Mouse (Mus musculus): Measurements from ENCODE around the gene Aldh16a1. TPM values are rescaled to one million over a fixed set of nuclear protein-coding genes. Genes with fewer than 3 reads are reported as not detected.

Aldh16a1 gene
- total and polyA plus RNA-seq, 2 experiments from 2014 or later = 19.0 to 30.9 TPM

DNA sequence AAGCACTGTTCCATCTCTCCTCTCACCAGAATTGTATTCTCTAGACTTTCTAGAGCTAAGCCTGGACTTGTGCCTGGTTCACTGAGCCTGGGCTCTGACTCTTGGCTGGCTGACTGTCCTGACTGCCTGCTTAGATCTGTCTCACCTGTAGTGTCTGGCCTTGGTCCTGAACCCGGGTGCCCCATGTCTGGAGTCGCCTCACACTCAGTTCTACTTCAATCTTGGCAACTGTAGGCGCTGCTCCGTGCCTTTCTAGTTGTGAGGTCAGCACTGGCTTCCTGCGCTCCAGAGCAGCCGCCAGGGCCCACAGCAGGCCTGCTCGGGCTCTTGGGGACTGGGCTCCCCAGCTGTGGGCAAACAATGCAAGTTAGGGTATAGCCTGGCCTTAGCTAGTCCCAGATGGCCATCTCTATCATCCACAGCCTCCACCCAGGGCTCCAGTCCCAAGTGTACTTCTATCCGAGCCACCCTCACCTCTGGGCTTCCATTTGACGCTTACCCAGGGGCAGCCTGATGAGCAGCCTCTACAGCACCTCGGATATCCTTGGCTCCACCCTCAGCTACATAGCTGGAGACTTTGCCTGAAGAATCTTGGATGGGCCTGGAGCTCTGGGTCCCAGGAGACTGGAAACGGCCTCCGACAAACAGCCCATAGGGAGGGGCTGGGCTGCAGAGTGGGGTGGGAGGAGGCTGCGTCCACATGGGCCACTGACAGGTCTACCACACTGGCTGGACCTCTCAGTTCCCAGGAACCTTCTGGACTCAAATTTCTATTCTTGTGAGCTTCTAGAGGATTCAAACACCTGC lies 9.8 kb downstream of the Aldh16a1 start:
- no peak for DNase-seq (ENCODE audit: low spot score)
- Histone ChIP-seq H3K4me3 (ENCODE audit: low read length) (no peak overlapping the region), H3K36me3 (ENCODE audit: insufficient read depth, low read length) (no peaks in the 10 kb centered on the region; the same call in 1 of the 2 replicates), H3K4me2 (ENCODE audit: low read depth, low read length) (no peak overlapping the region), H3K27ac (no peak overlapping the region), H3K4me1 (ENCODE audit: insufficient read depth, low read length) (no peaks in the 10 kb centered on the region), H3K9ac (replicated peaks; ENCODE audit: low read length) (no peak overlapping the region), H3K9me3 (ENCODE audit: low read length) (no peaks in the 10 kb centered on the region), H3K27me3 (ENCODE audit: insufficient read depth, low read length) (no peaks in the 10 kb centered on the region)
- no peak for TF ChIP-seq CTCF (IDR thresholded peaks at IDR 0.05; ENCODE audit: low read depth)
- WGBS = 91% methylated on average over 13 of the region's 13 CpGs
- ATAC-seq = no peak

GRCm38 (mm10) chr7:45141914-45142313 lies 12.5 kb downstream of the Aldh16a1 start:
- WGBS = 90% methylated on average over 5 of the region's 5 CpGs
- no peak overlapping the region for H3K27ac ChIP-seq

DNA sequence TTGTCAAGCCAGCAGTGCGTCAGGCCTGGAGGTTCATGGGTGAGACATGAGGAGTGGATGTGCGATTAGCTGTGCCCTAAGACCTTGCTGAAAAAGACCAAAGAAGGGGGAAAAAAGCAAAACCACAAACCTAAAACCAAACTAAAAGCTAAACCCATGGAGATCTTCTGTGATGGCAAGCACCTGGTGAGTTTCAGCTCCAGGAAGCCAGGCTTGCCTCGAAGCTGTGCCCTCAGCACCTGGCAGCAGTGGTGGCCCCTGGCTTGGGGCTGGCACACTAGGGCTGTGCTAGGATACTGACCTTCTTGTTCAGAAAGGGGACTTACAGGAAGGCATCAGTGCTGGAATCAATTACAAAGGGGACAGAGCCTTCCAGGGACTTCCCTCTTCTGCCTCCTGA lies 13.1 kb downstream of the Aldh16a1 start:
- TF ChIP-seq CTCF (IDR thresholded peaks at IDR 0.05; ENCODE audit: low read depth) = no peak
- WGBS = 83% methylated on average over 3 of the region's 3 CpGs

More at GRCm38 (mm10) chr7:45141914-45142313, 12.5 kb downstream of the Aldh16a1 start:
- H3K36me3 ChIP-seq (ENCODE audit: insufficient read depth, low read length) = no peaks in the 10 kb centered on the region; the same call in 1 of the 2 replicates
- DNase-seq (ENCODE audit: low spot score) = no peak
- no peak for TF ChIP-seq CTCF (IDR thresholded peaks at IDR 0.05; ENCODE audit: low read depth)
- H3K9me3 ChIP-seq (ENCODE audit: low read length) = no peaks in the 10 kb centered on the region
- H3K4me3 ChIP-seq (ENCODE audit: low read length) = no peak overlapping the region
- H3K27me3 ChIP-seq (ENCODE audit: insufficient read depth, low read length) = no peaks in the 10 kb centered on the region
- no peak overlapping the region for H3K4me2 ChIP-seq (ENCODE audit: low read depth, low read length)
- H3K9ac ChIP-seq (replicated peaks; ENCODE audit: low read length) = no peak overlapping the region
- ATAC-seq = no peak
- H3K4me1 ChIP-seq (ENCODE audit: insufficient read depth, low read length) = no peaks in the 10 kb centered on the region

DNA sequence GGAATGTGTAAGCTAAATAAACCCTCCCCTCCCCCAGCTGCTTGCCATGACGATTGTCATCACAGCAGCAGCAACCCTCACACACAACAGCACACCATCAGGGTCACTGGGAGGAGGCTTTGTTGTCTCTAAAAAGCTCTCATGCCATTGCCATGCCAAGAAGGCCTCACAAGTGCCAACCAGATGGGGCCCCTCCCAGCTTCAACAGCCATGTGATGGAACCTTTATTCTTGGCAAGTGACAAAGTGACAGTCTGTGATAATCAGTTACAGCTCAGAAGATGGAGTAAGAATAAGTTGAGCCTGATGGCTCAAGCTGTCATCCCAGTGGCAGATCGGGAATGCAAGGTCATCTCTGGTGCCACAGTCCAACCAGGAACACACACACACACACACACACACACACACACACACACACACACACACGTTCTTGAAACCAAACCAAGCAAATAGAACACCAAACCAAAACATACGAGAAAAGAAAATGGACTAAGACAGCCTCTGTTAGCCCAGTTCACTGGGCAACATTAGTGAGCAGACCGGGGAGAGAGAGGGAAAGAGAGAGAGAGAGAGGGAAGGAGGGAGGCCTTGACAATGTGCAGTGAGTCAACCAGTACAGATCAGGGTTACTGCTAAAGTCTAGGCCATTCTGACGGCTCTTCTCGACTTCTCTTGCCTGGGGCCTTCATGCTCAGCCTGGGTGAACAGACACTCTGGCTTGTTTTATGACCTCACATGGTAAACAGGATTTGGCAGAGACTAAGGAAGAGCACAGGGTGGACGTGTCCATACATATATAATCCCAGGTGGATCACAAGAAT lies 14.3 kb downstream of the Aldh16a1 start:
- peak; percentile 34 for DNase-seq (ENCODE audit: low spot score)
- Histone ChIP-seq H3K9ac (replicated peaks; ENCODE audit: low read length) (no peak overlapping the region), H3K9me3 (ENCODE audit: low read length) (no peaks in the 10 kb centered on the region), H3K4me2 (ENCODE audit: low read depth, low read length) (no peak overlapping the region), H3K27ac (no peak overlapping the region), H3K27me3 (ENCODE audit: insufficient read depth, low read length) (no peaks in the 10 kb centered on the region), H3K4me3 (ENCODE audit: low read length) (no peak overlapping the region), H3K4me1 (ENCODE audit: insufficient read depth, low read length) (no peaks in the 10 kb centered on the region), H3K36me3 (ENCODE audit: insufficient read depth, low read length) (no peaks in the 10 kb centered on the region; the same call in 1 of the 2 replicates)
- 71% methylated on average over 8 of the region's 8 CpGs for whole genome bisulfite sequencing
- TF ChIP-seq CTCF (IDR thresholded peaks at IDR 0.05; ENCODE audit: low read depth) = no peak
- ATAC-seq = no peak

More for the DNA sequence above, 13.1 kb downstream of the Aldh16a1 start:
- Histone ChIP-seq H3K9me3 (ENCODE audit: low read length) (no peaks in the 10 kb centered on the region), H3K4me3 (ENCODE audit: low read length) (no peak overlapping the region), H3K27ac (no peak overlapping the region), H3K4me2 (ENCODE audit: low read depth, low read length) (no peak overlapping the region), H3K36me3 (ENCODE audit: insufficient read depth, low read length) (no peaks in the 10 kb centered on the region; the same call in 1 of the 2 replicates), H3K4me1 (ENCODE audit: insufficient read depth, low read length) (no peaks in the 10 kb centered on the region), H3K27me3 (ENCODE audit: insufficient read depth, low read length) (no peaks in the 10 kb centered on the region), H3K9ac (replicated peaks; ENCODE audit: low read length) (no peak overlapping the region)
- ATAC-seq (no peak), DNase-seq (ENCODE audit: low spot score) (no peak)

GRCm38 (mm10) chr7:45138403-45138802 lies 16.0 kb downstream of the Aldh16a1 start:
- no peak overlapping the region for H3K27ac ChIP-seq
- H3K9me3 ChIP-seq (ENCODE audit: low read length) = no peaks in the 10 kb centered on the region
- DNase-seq (ENCODE audit: low spot score) = no peak
- H3K4me1 ChIP-seq (ENCODE audit: insufficient read depth, low read length) = no peaks in the 10 kb centered on the region
- no peak for TF ChIP-seq CTCF (IDR thresholded peaks at IDR 0.05; ENCODE audit: low read depth)
- H3K4me2 ChIP-seq (ENCODE audit: low read depth, low read length) = no peak overlapping the region
- 88% methylated on average over 1 of the region's 1 CpGs for WGBS
- no peak overlapping the region for H3K4me3 ChIP-seq (ENCODE audit: low read length)
- ATAC-seq = no peak
- no peak overlapping the region for H3K9ac ChIP-seq (replicated peaks; ENCODE audit: low read length)
- no peaks in the 10 kb centered on the region for H3K27me3 ChIP-seq (ENCODE audit: insufficient read depth, low read length)
- no peaks in the 10 kb centered on the region for H3K36me3 ChIP-seq (ENCODE audit: insufficient read depth, low read length)

DNA sequence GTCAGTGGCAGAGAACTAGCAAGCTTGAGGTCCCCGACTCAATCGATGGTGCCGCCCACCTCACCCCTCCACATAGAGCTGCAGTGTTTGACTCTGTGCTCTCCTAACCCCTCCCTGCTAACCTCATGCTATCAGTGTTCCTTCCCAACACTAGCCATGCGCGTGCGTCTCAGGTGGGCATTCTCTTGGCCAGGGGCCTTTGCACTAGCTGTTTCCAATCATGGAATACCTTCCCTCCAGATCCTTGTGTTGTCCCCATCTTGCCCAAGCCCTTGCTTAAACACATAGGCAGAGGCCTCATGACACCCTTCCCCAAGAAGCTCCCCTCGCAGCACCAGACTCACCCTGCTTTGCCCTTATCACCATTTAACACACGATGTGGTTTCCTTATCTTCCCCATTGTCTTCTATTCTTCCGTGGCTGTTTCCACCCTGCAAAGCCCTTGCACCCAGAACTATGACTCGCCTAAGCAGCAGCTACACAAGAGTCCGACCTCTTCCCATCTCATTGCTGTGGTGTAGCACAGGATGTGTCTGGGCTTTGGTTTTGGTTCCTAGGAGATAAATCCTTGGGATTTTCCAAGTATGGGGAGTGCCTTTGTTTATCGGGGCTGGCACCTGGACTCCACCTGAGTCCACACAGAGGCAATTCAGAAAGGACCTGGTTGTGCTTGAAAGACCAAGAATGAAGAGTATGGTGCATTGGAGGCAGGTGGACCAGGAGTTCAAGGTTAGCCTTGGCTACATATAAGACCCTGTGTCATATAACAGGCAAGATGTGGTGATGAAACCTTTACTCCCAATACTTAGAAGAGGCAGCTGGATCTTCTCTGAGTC lies 17.0 kb downstream of the Aldh16a1 start:
- Histone ChIP-seq H3K36me3 (ENCODE audit: insufficient read depth, low read length) (no peaks in the 10 kb centered on the region), H3K27ac (no peak overlapping the region), H3K4me3 (ENCODE audit: low read length) (no peak overlapping the region), H3K9ac (replicated peaks; ENCODE audit: low read length) (no peak overlapping the region), H3K4me1 (ENCODE audit: insufficient read depth, low read length) (no peaks in the 10 kb centered on the region), H3K27me3 (ENCODE audit: insufficient read depth, low read length) (no peaks in the 10 kb centered on the region), H3K9me3 (ENCODE audit: low read length) (no peaks in the 10 kb centered on the region), H3K4me2 (ENCODE audit: low read depth, low read length) (no peak overlapping the region)
- TF ChIP-seq CTCF (IDR thresholded peaks at IDR 0.05; ENCODE audit: low read depth) = no peak
- DNase-seq (ENCODE audit: low spot score) (no peak), ATAC-seq (no peak)
- 84% methylated on average over 12 of the region's 12 CpGs for WGBS

Data from hindbrain, postnatal 0 days (tissue).